Mouse (Mus musculus): ENCODE measurements around the gene Piezo1.

Gene Piezo1

DNA sequence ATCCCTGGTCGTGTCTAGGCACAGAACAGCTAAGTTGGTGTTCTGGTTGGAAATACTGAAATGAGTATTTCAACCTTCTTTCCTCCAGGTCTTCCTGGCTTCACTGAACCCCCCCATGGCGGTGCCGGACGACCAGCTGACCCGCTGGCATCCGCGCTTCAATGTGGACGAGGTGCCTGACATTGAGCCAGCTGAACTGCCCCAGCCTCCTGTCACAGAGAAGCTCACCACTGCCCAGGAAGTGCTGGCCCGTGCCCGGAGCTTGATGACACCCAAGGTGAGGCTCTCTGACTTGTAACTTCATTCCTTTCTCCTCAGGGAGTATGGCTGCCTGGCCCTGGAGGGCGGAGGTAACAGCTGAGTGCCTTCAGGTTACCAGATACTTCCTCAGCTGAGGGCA lies 20.0 kb upstream of the Piezo1 start:
- DNase-seq (ENCODE audit: low read depth, low spot score): no peak

- no peak for DNase-seq (ENCODE audit: low read depth, low spot score)
Observed at GRCm38 (mm10) chr8:122569996-122570395, 18.9 kb upstream of the Piezo1 start.

DNA sequence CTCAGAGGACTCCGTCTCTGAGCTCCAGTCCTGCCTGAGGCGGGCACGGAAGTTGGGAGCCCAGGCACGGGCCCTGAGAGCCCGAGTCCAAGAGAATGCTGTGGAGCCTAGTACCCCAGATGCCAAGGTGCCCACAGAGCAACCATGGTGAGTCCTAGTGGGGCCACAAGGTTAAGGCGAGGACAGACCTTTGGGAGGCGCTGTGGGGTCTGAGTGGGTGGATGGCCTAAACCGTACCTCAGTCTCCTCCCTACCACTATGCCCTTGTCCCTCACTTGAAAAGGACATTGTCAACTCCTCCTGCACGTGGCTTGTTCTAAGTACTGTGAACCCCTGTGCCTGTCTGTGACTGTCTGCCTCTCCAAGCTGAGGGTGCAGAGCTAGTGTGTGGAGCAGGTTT lies 18.2 kb upstream of the Piezo1 start:
- no peak for DNase-seq (ENCODE audit: low read depth, low spot score)

DNA sequence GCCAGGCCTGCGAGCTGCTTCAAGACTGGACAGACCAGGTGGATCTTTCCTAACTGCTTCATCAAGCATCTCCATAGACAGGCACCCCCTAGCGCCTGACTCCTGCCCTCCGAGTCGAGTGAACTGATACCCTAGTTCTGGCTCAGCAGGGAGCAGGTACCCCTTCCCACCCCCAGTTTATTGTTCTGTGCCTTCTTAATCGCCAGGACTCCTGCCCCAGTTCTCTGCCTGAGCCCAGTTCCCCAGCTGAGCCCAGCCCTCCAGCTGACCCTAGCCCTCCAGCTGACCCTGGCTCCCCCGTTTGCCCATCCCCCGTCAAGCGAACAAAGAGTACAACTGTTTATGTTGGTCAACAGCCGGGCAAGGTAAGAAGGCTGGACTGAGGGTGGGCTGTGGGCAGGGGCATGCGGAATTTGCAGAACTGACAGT lies 17.8 kb upstream of the Piezo1 start:
- no peak for DNase-seq (ENCODE audit: low read depth, low spot score)

- no peak for DNase-seq (ENCODE audit: low read depth, low spot score)
Observed at GRCm38 (mm10) chr8:122568109-122568504, 17.0 kb upstream of the Piezo1 start.

GRCm38 (mm10) chr8:122567361-122568108 lies 16.4 kb upstream of the Piezo1 start, which contains the start of gene Cdt1:
Cdt1 (plus strand) TSS chr8:122568015.
- peak; percentile 83 for DNase-seq (ENCODE audit: low read depth, low spot score)

DNA sequence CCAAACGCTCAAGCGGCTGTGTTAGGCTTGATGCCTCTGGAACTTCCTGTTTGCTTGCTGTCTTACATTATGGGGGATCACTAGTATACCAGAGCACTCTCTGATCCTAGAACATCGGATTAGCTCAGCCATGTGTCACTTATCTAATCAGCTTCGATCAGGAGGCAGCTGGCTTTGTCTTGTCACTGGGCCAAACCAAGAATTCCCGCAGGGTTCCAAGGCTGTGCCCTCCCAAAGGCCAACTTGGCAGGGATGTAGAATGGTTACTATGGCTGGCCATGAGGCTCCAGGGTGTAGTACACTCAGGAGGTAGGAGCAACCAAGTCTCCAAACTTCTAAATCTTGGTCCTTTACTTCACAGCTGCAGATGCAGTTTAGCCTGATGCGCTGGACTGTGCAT lies 15.6 kb upstream of the Piezo1 start:
- peak; percentile 48 for DNase-seq (ENCODE audit: low read depth, low spot score)

DNA sequence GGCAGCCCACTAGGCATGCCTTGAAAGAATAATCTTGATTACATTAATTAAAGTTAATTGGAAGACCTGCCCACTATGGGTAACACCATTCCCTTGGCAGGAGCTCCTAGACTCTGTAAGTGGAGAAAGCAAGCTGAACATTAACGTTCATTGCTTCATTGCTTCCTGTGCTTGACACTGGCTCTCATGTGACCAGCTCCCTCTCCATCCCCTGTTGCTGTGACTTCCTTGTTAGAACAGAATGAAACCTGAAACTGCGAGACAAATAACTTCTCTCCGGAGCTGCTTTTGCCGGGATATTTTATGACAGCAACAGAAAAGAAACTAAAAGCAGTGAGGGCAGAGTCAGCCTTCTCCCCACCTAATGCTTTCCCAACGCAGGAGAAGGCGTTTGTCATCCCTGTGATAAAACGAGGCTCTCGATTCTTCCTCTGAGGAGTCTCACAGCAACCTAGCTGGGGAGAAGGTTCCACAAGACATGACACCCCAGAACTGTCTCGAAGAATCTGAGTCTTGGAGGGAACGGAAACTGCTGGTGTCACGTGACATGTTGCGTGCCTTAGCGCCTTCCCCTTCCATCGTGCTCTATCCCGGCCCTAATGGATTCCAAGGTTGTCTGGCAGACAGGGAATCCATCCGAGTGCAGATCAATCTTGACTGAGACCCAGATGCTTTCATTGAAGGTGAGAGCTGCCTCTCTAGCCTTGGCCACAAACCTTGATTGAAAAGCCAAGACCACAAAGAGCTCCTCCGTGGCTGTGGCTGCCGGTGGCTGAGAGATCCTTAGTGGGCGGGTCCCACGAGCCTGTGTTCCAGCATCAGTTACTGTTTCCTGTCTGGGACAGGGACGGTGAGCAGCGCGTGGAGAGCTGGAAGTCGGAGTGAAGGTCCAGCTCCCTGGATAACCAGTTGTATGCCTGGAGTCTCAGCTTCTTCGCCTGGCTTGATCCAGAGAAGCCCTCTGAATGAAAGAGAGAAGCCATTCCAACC lies 13.5 kb upstream of the Piezo1 start:
- DNase-seq (ENCODE audit: low read depth, low spot score): no peak

GRCm38 (mm10) chr8:122561199-122561598 lies 10.1 kb upstream of the Piezo1 start:
- DNase-seq (ENCODE audit: low read depth, low spot score): no peak

DNA sequence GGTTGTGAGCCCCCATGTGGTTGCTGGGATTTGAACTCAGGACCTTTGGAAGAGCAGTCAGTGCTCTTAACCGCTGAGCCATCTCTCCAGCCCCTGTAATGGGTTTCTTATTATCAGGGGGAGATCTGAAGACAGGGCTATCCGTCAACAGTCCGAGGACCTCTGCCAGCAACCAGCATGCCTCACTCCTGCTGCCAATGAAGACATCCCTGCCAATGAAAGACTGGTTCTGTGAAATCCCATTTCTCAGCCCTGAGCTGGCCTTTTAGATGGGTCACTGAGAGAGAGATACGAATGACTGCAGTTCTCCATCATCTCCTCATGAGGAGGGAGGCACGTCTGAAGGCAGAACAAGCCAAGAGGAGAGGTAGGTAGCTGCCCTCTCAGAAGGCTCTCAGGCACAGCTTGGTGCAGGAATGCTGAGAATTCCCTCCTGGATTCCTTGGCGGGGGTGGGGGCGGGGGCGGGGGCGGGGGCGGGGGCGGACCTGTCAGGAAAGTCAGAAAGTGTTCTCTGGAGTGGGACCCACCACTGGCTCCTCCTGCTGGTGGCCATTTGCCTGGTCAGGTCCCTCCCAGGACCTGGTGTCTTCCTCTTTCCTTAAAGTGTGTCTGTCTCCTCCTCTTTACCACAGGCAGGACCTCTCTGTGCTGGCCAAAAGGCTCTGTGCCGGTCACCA lies 7.7 kb upstream of the Piezo1 start:
- no peak for DNase-seq (ENCODE audit: low read depth, low spot score)

DNA sequence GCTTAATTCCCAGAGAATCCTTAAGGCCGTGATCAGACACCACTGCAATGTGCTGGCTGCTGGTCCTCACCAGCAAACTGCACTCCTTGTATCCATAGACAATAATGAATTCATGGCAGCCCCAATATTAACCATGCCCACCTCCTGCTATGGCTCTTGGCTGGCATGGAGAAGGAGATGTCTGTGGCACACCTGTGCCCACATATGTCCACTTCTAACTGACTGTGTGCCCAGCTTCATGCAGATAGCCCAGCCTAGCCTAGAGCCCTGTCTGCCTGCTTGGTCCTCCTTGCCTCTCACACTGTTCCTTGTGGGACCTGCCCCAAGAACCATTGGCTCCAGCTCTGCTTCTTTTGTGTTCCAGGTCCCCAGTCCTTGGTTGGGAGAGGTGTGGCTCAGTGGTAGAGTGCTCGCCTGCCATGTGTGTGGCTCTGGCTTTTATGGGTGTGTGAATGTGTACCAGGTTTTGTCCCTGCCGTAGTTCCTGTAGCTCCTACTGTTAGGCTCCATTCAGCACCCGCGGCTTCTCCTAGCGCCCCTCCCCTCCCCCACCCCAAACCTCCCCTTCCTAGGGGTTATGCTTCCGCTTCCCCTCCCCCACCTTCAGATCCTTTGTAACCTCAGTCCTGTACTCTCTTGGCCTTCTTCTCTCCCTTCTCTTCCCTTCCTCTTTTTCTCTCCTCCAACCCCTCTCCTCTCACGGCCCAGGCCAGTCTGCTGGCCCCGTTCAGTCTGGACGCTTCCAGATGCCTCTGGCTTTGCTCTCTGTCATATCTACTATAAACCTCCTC lies 6.3 kb upstream of the Piezo1 start:
- no peak for DNase-seq (ENCODE audit: low read depth, low spot score)

- no peak for DNase-seq (ENCODE audit: low read depth, low spot score)
Observed at GRCm38 (mm10) chr8:122556030-122557009, 5.2 kb upstream of the Piezo1 start.

- DNase-seq (ENCODE audit: low read depth, low spot score): no peak
Observed at GRCm38 (mm10) chr8:122554786-122555185, 3.7 kb upstream of the Piezo1 start.

- DNase-seq (ENCODE audit: low read depth, low spot score): no peak
Observed at GRCm38 (mm10) chr8:122550995-122551264, 199 bp downstream of the Piezo1 start.

DNA sequence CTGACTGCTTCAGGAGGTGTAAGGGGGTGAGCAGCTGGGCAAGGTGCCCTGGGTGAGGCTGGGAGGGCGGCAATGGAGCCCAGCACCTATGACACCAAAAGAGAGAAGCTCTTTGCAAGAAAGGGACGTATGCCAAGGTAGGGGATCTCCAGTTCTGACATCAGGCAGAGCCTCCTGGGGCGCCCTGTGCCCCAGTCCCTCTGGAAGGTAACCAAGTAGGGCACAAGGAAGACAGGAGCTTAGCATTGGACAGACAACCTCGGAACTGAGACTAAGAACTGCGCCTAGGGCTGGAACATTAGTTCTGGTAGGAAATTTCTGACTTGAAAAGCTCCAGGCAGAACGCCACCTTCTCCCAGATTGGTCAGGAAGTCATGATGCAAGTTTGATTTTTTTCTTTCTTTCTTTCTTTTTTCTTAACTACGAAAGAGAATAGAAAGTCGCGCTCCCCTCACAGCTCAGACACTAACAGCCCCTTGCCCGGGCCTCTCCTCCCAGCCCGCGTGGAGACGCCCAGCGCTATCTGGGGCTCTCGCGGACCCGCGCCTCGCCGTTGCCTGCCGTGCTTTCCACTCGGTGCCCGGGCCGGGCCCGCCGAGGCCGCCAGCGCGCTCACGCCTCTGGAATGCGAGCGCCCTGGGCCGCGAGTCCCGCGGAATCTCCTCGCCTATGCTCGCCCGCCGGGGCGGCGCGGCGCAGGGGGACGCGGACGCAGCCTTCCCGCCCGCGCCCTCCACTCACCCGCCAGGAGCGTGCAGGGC lies 715 bp downstream of the Piezo1 start:
- DNase-seq (ENCODE audit: low read depth, low spot score): no peak

DNA sequence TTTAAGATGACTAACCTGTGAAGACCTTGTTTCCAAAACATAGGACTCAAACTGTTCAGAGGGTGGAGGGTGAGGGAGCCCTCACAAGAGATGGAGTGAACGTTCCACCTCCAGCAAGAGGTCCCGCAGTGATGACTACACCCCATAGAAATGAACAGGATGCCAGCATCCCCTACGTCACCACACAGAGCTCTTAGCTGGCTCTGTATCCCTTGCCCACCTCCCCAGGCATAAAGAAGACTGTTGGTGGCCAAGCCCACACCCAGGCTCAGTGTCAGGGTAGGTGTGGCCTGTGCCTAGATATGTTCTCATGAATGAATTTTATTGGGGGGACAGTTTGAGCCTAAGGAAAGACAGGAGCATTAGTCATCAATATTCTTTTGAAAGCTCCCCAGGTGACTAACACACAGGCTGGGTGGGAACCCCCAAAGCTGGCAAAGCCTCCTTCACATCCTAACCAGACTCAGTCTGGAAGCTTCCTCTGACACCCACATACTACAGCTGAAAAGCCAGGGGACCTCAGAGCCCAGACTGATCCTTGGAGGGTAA lies 2.2 kb downstream of the Piezo1 start:
- no peak for DNase-seq (ENCODE audit: low read depth, low spot score)

GRCm38 (mm10) chr8:122548331-122548730 lies 2.8 kb downstream of the Piezo1 start:
- DNase-seq (ENCODE audit: low read depth, low spot score): no peak

- no peak for DNase-seq (ENCODE audit: low read depth, low spot score)
Observed at GRCm38 (mm10) chr8:122547815-122548214, 3.3 kb downstream of the Piezo1 start.

DNA sequence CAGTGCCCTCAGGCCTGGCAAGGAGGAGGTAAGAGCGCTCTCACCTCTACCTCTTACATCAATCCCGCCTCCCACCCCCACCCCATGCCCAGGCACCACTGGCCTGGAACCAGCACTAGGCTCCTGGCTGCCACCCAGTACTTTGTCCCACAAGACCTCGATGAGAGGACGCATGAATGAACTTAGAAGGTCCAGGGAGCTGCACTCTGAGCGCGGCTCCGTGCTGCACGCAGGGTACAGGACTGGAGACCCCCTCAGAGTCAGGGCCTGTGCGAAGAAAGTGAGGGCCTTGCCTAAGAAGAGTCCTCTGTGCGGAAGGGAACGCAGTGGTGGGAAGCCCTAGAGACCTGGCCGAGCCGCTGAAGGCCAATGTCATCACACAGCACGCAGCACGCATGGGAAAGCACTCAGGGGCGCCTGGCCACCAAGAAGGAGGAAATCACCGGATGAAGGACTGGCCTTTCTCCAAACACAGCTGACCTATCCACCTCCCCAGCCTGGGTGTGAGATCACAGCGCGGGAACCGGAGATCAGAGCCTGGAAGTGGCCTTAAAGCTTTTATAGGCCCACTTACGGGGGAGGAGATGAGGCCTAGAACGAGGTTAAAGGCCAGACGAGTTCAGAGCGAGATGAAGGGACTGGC lies 4.2 kb downstream of the Piezo1 start:
- DNase-seq (ENCODE audit: low read depth, low spot score): no peak

Measured in retina, adult 2 months (tissue).